Mouse (Mus musculus): ENCODE data around the gene Fbxl8. TPM values are rescaled to one million over a fixed set of nuclear protein-coding genes. Genes with fewer than 3 reads are reported as not detected.
"Not testable (repeated sequence)": the region's sequence is repeated elsewhere in the genome, so short reads cannot be mapped to it uniquely, and the experiment has no call there.

Gene Fbxl8
- polyA plus RNA-seq, 1 experiment from 2014 or later = 0.68 TPM

GRCm38 (mm10) chr8:105290554-105291314 lies 26.3 kb downstream of the Fbxl8 start:
- no peak for ATAC-seq (ENCODE audit: low FRiP score)
- no peaks in the 10 kb centered on the region for H3K9me3 ChIP-seq
- peak overlapping the region; percentile 80 for H3K4me2 ChIP-seq
- H3K27me3 ChIP-seq = peaks cover 34% of the 10 kb centered on the region
- WGBS = 6% methylated on average over 31 of the region's 31 CpGs
- no peak overlapping the region for H3K27ac ChIP-seq
- peaks cover under 1% of the 10 kb centered on the region; the same call in 1 of the 2 replicates for H3K36me3 ChIP-seq (replicated peaks)
- H3K9ac ChIP-seq = 0 out of 2 replicates have a peak overlapping the region, but pooled peaks have one; percentile 61
- H3K4me1 ChIP-seq = peaks cover 44% of the 10 kb centered on the region
- peak overlapping the region; percentile 54 for H3K4me3 ChIP-seq (replicated peaks)

GRCm38 (mm10) chr8:105291364-105291763 lies 26.9 kb downstream of the Fbxl8 start:
- 86% methylated on average over 8 of the region's 8 CpGs for WGBS
- not testable (repeated sequence) for H3K9ac ChIP-seq; ATAC-seq (ENCODE audit: low FRiP score); H3K9me3 ChIP-seq; H3K27ac ChIP-seq; H3K4me2 ChIP-seq; H3K4me3 ChIP-seq (replicated peaks); H3K36me3 ChIP-seq (replicated peaks)
- Histone ChIP-seq H3K4me1 (peaks cover 39% of the 10 kb centered on the region), H3K27me3 (peaks cover 34% of the 10 kb centered on the region)

DNA sequence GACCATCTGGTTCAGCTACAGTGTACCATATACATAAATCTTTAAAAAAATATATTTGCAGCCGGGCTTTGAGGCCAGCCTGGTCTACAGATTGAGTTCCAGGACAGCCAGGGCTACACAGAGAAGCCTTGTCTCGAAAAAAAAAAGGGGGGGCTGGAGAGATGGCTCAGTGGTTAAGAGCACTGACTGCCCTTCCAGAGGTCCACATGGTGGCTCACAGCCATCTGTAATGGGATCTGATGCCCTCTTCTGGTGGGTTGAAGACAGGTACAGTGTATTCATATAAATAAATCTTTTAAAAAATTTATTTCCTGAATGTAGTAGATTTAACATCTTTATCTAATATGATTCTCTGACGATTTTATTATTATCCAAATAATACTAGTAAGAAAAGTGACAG lies 27.4 kb downstream of the Fbxl8 start:
- H3K4me2 ChIP-seq; H3K36me3 ChIP-seq (replicated peaks); H3K9ac ChIP-seq; H3K9me3 ChIP-seq; H3K4me3 ChIP-seq (replicated peaks); ATAC-seq (ENCODE audit: low FRiP score); H3K27ac ChIP-seq: not testable (repeated sequence)
- WGBS = 65% methylated on average over 3 of the region's 3 CpGs
- peaks cover 34% of the 10 kb centered on the region for H3K27me3 ChIP-seq
- H3K4me1 ChIP-seq = peaks cover 38% of the 10 kb centered on the region

DNA sequence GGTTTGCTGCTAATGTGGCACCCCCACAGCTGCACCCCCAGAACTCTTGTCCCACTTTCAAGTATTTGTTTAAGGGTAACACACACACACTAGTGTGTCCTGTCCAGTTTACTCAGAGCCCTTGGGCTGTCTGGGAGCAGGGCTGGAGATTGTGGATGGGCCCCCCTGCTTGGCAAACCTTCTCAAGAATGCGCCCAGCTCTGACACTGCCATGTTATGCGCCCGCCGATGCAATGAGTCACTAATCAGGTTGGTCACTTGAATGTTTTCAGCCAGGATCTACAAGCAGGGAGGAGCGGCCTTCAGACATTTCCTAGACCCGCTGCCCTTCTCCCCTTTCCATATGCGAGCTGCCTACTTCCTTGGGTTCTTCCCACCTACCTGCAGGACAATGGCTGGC lies 28.0 kb downstream of the Fbxl8 start:
- Histone ChIP-seq H3K27ac (no peak overlapping the region), H3K27me3 (peaks cover 34% of the 10 kb centered on the region), H3K4me1 (peaks cover 36% of the 10 kb centered on the region), H3K4me3 (replicated peaks) (no peak overlapping the region), H3K36me3 (replicated peaks) (no peaks in the 10 kb centered on the region), H3K9ac (no peak overlapping the region), H3K4me2 (no peak overlapping the region), H3K9me3 (no peaks in the 10 kb centered on the region)
- WGBS = 82% methylated on average over 7 of the region's 7 CpGs
- ATAC-seq (ENCODE audit: low FRiP score) = no peak

DNA sequence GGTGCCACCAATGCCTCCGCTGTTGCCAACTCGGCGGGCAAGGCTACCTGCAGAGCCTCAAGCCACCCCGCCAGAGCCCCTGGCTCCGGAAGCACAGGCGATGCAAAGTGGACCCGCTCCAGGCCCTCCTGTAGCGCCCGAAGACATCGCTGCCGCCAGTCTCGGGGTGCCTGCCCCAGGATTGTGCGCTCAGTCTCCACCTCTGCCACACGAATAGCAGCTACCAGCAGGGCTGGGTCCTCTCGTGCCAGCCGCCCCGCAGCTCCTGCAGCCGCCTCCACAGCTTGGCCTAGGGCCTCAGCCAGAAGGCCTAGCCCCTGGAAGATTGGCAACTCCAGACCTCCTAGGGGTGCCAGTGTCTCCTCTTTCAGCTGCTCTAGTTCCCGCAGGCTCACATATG lies 29.0 kb downstream of the Fbxl8 start:
- WGBS = 78% methylated on average over 19 of the region's 19 CpGs
- Histone ChIP-seq H3K4me1 (peaks cover 31% of the 10 kb centered on the region), H3K9ac (no peak overlapping the region), H3K27ac (no peak overlapping the region), H3K27me3 (peaks cover 34% of the 10 kb centered on the region), H3K4me2 (no peak overlapping the region), H3K36me3 (replicated peaks) (no peaks in the 10 kb centered on the region), H3K4me3 (replicated peaks) (no peak overlapping the region), H3K9me3 (no peaks in the 10 kb centered on the region)
- no peak for ATAC-seq (ENCODE audit: low FRiP score)

DNA sequence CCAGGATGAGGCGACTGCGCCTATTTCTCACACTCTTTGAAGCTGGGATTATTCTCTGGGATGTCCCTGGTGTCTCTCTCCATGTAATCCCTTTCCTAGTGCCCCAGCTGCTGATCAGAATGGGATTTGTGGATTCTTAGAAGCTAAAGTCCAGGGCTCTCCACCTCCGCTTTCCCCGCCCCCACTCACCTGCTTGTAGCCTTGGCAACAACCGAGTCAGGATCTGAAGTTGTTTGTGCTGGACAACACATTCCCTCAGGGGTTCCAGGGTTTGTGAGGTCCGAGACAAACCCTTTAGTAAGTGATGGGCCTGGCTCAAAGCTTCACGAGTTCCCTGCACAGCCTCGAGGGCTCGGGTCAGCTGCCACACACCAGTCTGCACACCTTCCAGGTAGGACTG lies 30.3 kb downstream of the Fbxl8 start:
- Histone ChIP-seq H3K9me3 (no peaks in the 10 kb centered on the region), H3K4me2 (no peak overlapping the region), H3K4me3 (replicated peaks) (no peak overlapping the region), H3K9ac (no peak overlapping the region), H3K4me1 (peaks cover 31% of the 10 kb centered on the region), H3K27ac (no peak overlapping the region), H3K36me3 (replicated peaks) (peaks cover 8% of the 10 kb centered on the region), H3K27me3 (peaks cover 33% of the 10 kb centered on the region)
- WGBS = 61% methylated on average over 9 of the region's 9 CpGs
- ATAC-seq (ENCODE audit: low FRiP score) = no peak

- H3K9me3 ChIP-seq = no peaks in the 10 kb centered on the region
- peaks cover 13% of the 10 kb centered on the region for H3K36me3 ChIP-seq (replicated peaks)
- H3K27ac ChIP-seq = no peak overlapping the region
- peaks cover 28% of the 10 kb centered on the region for H3K27me3 ChIP-seq
- WGBS = 78% methylated on average over 11 of the region's 11 CpGs
- no peak overlapping the region for H3K9ac ChIP-seq
- no peak overlapping the region for H3K4me3 ChIP-seq (replicated peaks)
- H3K4me1 ChIP-seq = peaks cover 26% of the 10 kb centered on the region
- ATAC-seq (ENCODE audit: low FRiP score) = no peak
- no peak overlapping the region for H3K4me2 ChIP-seq
Measured at GRCm38 (mm10) chr8:105295256-105295655, 30.8 kb downstream of the Fbxl8 start.

GRCm38 (mm10) chr8:105295895-105296573 lies 31.6 kb downstream of the Fbxl8 start, which contains the start of gene Exoc3l:
Exoc3l (minus strand) TSS chr8:105296101.
- no peak for ATAC-seq (ENCODE audit: low FRiP score)
- peak within 1 kb of the TSS; percentile 86 for H3K4me3 ChIP-seq (replicated peaks)
- H3K9ac ChIP-seq = no peak within 1 kb of the TSS
- H3K4me1 ChIP-seq = peaks cover 19% of the 10 kb centered on the region
- no peak within 1 kb of the TSS for H3K27ac ChIP-seq
- WGBS = 74% methylated on average over 11 of the region's 11 CpGs
- peaks cover 20% of the 10 kb centered on the region for H3K36me3 ChIP-seq (replicated peaks)
- H3K4me2 ChIP-seq = peak within 1 kb of the TSS; percentile 98
- H3K27me3 ChIP-seq = peaks cover 20% of the 10 kb centered on the region
- H3K9me3 ChIP-seq = no peaks in the 10 kb centered on the region

GRCm38 (mm10) chr8:105297511-105298192 lies 33.2 kb downstream of the Fbxl8 start, which contains the start of gene E2f4:
E2f4 (plus strand) TSS chr8:105297663.
- H3K36me3 ChIP-seq (replicated peaks) = peaks cover 36% of the 10 kb centered on the region
- H3K4me1 ChIP-seq = peaks cover 19% of the 10 kb centered on the region
- peak; percentile 90 for ATAC-seq (ENCODE audit: low FRiP score)
- peaks cover 10% of the 10 kb centered on the region for H3K27me3 ChIP-seq
- H3K9me3 ChIP-seq = no peaks in the 10 kb centered on the region
- H3K4me3 ChIP-seq (replicated peaks) = peak within 1 kb of the TSS; percentile 86
- peak within 1 kb of the TSS; percentile 59; the same call in 1 of the 2 replicates for H3K27ac ChIP-seq
- under 1% methylated on average over 58 of the region's 58 CpGs for WGBS
- peak within 1 kb of the TSS; percentile 89 for H3K9ac ChIP-seq
- H3K4me2 ChIP-seq = peak within 1 kb of the TSS; percentile 98

DNA sequence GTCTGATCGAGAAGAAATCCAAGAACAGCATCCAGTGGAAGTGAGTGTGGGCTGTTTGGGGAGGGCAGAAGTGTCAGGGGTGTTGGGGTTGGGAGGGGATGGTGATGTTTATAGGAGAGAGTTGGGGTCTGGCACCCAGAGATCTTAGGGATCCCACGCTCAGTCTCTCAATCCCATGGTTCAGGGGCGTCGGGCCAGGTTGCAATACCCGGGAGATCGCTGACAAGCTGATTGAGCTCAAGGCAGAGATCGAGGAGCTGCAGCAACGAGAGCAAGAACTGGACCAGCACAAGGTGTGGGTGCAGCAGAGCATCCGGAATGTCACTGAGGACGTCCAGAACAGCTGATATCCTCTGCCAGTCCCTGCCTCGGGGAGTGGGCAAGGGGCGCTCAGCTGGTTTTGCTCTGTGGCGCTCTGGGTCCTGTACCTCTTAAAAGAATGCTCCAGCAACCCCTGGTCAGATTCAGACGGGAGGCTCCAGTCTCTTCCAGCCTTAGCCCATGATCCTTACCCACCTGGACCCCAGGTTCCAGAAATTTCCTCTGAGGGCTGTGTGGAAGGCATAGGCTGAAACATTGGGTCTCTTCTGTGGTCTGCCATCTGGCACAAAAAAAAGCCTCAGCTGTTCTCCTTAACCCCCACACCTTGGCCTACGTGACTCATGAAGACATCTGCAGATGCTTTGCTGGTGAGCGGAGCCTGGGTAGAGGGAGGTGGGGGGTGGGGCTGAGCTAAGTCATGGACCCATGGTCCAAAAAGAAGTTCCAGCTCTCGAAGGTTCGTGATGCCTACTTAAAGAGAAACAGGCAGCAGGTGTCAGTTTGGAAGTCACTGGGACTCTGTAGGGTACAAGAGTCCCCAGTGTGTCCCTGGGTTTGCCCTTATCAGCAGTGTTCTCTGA lies 34.2 kb downstream of the Fbxl8 start:
- peaks cover 3% of the 10 kb centered on the region for H3K27me3 ChIP-seq
- H3K9me3 ChIP-seq = no peaks in the 10 kb centered on the region
- peak overlapping the region; percentile 86 for H3K4me3 ChIP-seq (replicated peaks)
- no peak for ATAC-seq (ENCODE audit: low FRiP score)
- peak overlapping the region; percentile 98 for H3K4me2 ChIP-seq
- peaks cover 44% of the 10 kb centered on the region for H3K36me3 ChIP-seq (replicated peaks)
- 0 out of 2 replicates have a peak overlapping the region, but pooled peaks have one; percentile 59 for H3K27ac ChIP-seq
- peak overlapping the region; percentile 89 for H3K9ac ChIP-seq
- 69% methylated on average over 18 of the region's 18 CpGs for WGBS
- H3K4me1 ChIP-seq = peaks cover 19% of the 10 kb centered on the region

- peaks cover 3% of the 10 kb centered on the region for H3K27me3 ChIP-seq
- ATAC-seq (ENCODE audit: low FRiP score) = no peak
- H3K4me3 ChIP-seq (replicated peaks) = no peak overlapping the region
- peaks cover 27% of the 10 kb centered on the region for H3K4me1 ChIP-seq
- peaks cover 57% of the 10 kb centered on the region for H3K36me3 ChIP-seq (replicated peaks)
- no peaks in the 10 kb centered on the region for H3K9me3 ChIP-seq
- 94% methylated on average over 8 of the region's 8 CpGs for WGBS
- no peak overlapping the region for H3K4me2 ChIP-seq
- H3K9ac ChIP-seq = no peak overlapping the region
- H3K27ac ChIP-seq = no peak overlapping the region
Measured at GRCm38 (mm10) chr8:105299962-105300361, 35.5 kb downstream of the Fbxl8 start.
